Comparison of ENCODE assay signal across 24 mouse cellular contexts in genomic region chr9:23029421-23029820, GRCm38 (mm10).
DNase-seq lines count a peak whose midpoint lies in the region; ATAC-seq and TF ChIP-seq lines count a peak whose summit lies in the region.
"Had no signal": no experiment of that assay in that cellular context is flagged by ENCODE, and none has a peak within 500 bp of the region (broad histone marks: within the 10 kb centered on the region; RNA-seq: fewer than 3 reads in every experiment).

No protein-coding gene starts in this region.

- no peak for TF ChIP-seq POLR2A in embryonic fibroblast, embryonic 13.5 days (IDR thresholded peaks at IDR 0.05; ENCODE audit: low read depth, low read length)

- DNase-seq in heart, adult 9 months (ENCODE audit: low spot score in 2 of 2) = no peak
- DNase-seq in kidney, adult 11 months = no peak
- DNase-seq in adrenal gland, postnatal 25 days = no peak
- DNase-seq: cerebellum, adult 11-12 months; cerebellum, adult 8-10 months; cerebellum, postnatal 10 days; cerebellum, postnatal 36 days; embryo, embryonic 11 days; heart, adult 18-20 months; heart, postnatal 4 days had no signal

- 64% methylated on average over 4 of the region's 4 CpGs for WGBS in heart, embryonic 11.5 days (ENCODE audit: insufficient replicate concordance)
- 58% methylated on average over 4 of the region's 4 CpGs for WGBS in kidney, embryonic 15.5 days

- H3K9ac ChIP-seq in heart, embryonic 11.5 days (ENCODE audit: low read depth, low read length) = no peak overlapping the region
- H3K9ac ChIP-seq in kidney, embryonic 15.5 days = no peak overlapping the region
- H3K9ac ChIP-seq: embryonic facial prominence, embryonic 13.5 days; forebrain, embryonic 13.5 days; heart, embryonic 12.5 days; heart, embryonic 15.5 days; hindbrain, embryonic 14.5 days had no signal

- no peaks in the 10 kb centered on the region for H3K27me3 ChIP-seq in heart, embryonic 11.5 days (ENCODE audit: control insufficient read depth, insufficient read depth, low read length)
- no peaks in the 10 kb centered on the region for H3K27me3 ChIP-seq in kidney, embryonic 15.5 days
- H3K27me3 ChIP-seq: embryonic facial prominence, embryonic 13.5 days; forebrain, embryonic 13.5 days; heart, embryonic 12.5 days; heart, embryonic 15.5 days had no signal

- peak overlapping the region; percentile 6; the same call in 1 of the 2 replicates for H3K27ac ChIP-seq in heart, embryonic 11.5 days (ENCODE audit: low read depth, low read length)
- peak overlapping the region; percentile 77; the same call in 1 of the 2 replicates for H3K27ac ChIP-seq in kidney, embryonic 15.5 days
- 0 out of 2 replicates have a peak overlapping the region, but pooled peaks have one; percentile 16 for H3K27ac ChIP-seq in embryonic fibroblast, embryonic 13.5 days (ENCODE audit: insufficient read depth, low read length)
- H3K27ac ChIP-seq: embryonic facial prominence, embryonic 10.5 days; embryonic facial prominence, embryonic 13.5 days; forebrain, embryonic 10.5 days; forebrain, embryonic 13.5 days; heart, embryonic 15.5 days; hindbrain, embryonic 14.5 days; hindbrain, postnatal 0 days had no signal

- no peak overlapping the region for H3K4me2 ChIP-seq in heart, embryonic 11.5 days
- no peak overlapping the region for H3K4me2 ChIP-seq in kidney, embryonic 15.5 days
- H3K4me2 ChIP-seq: embryonic facial prominence, embryonic 13.5 days; forebrain, embryonic 13.5 days; heart, embryonic 12.5 days; heart, embryonic 15.5 days; hindbrain, embryonic 14.5 days had no signal

- ATAC-seq in heart, embryonic 11.5 days (replicated peaks; ENCODE audit: insufficient number of reproducible peaks, low FRiP score, low TSS enrichment) = no peak
- ATAC-seq in kidney, embryonic 15.5 days (replicated peaks; ENCODE audit: low FRiP score) = no peak
- ATAC-seq: CD4-positive, CD25-positive, alpha-beta regulatory T cell, adult 4 months; forebrain, embryonic 13.5 days; forebrain, embryonic 16.5 days; hindbrain, postnatal 0 days; inflammation-experienced regulatory T-cells, adult 6 months had no signal

- H3K4me3 ChIP-seq in heart, embryonic 11.5 days (ENCODE audit: low read depth, low read length) = no peak overlapping the region
- H3K4me3 ChIP-seq in kidney, embryonic 15.5 days (replicated peaks) = no peak overlapping the region
- no peak overlapping the region for H3K4me3 ChIP-seq in embryonic fibroblast, embryonic 13.5 days (ENCODE audit: insufficient read depth, low read length)
- H3K4me3 ChIP-seq: embryonic facial prominence, embryonic 10.5 days; embryonic facial prominence, embryonic 13.5 days; forebrain, embryonic 10.5 days; forebrain, embryonic 13.5 days; heart, embryonic 12.5 days; heart, embryonic 15.5 days had no signal

- peaks cover 9% of the 10 kb centered on the region; the same call in 1 of the 2 replicates for H3K4me1 ChIP-seq in heart, embryonic 11.5 days (ENCODE audit: control insufficient read depth, insufficient read depth, low read length)
- H3K4me1 ChIP-seq in kidney, embryonic 15.5 days = peaks cover 44% of the 10 kb centered on the region
- peaks cover 15% of the 10 kb centered on the region for H3K4me1 ChIP-seq in embryonic fibroblast, embryonic 13.5 days (ENCODE audit: control insufficient read depth, insufficient read depth, low read length)

- H3K9me3 ChIP-seq in heart, embryonic 11.5 days (replicated peaks; ENCODE audit: control insufficient read depth, low read length) = no peaks in the 10 kb centered on the region
- H3K9me3 ChIP-seq in kidney, embryonic 15.5 days (replicated peaks) = no peaks in the 10 kb centered on the region
- H3K9me3 ChIP-seq: embryonic facial prominence, embryonic 10.5 days; embryonic facial prominence, embryonic 13.5 days; forebrain, embryonic 10.5 days; forebrain, embryonic 13.5 days; heart, embryonic 12.5 days; heart, embryonic 15.5 days had no signal

- no peak for TF ChIP-seq CTCF in embryonic fibroblast, embryonic 13.5 days (IDR thresholded peaks at IDR 0.05; ENCODE audit: borderline replicate concordance, insufficient read depth, low read length)

- H3K36me3 ChIP-seq in heart, embryonic 11.5 days (ENCODE audit: control insufficient read depth, insufficient read depth, low read length) = no peaks in the 10 kb centered on the region
- H3K36me3 ChIP-seq in kidney, embryonic 15.5 days = no peaks in the 10 kb centered on the region
- H3K36me3 ChIP-seq: embryonic facial prominence, embryonic 10.5 days; embryonic facial prominence, embryonic 13.5 days; forebrain, embryonic 10.5 days; heart, embryonic 12.5 days; heart, embryonic 15.5 days had no signal

Comparison
In these comparisons a context has a peak if more than half of its experiments do, and no peak if none do; other contexts are left out.
1. H3K27ac ChIP-seq: peak in every context shown above with its lines; median percentile 77 in kidney, embryonic 15.5 days; 16 in embryonic fibroblast, embryonic 13.5 days; 6 in heart, embryonic 11.5 days.